Mouse (Mus musculus): ENCODE results near the gene Zbtb4. TPM values are rescaled to one million over a fixed set of nuclear protein-coding genes. Genes with fewer than 3 reads are reported as not detected.

Zbtb4 gene
- polyA plus RNA-seq, 1 experiment from 2014 or later = 2.7 TPM

- Histone ChIP-seq H3K4me2 (peak overlapping the region; percentile 72), H3K4me1 (peaks cover 18% of the 10 kb centered on the region), H3K4me3 (replicated peaks) (peak overlapping the region; percentile 88), H3K27me3 (replicated peaks) (no peaks in the 10 kb centered on the region), H3K27ac (peak overlapping the region; percentile 92; the same call in 1 of the 2 replicates), H3K9ac (0 out of 2 replicates have a peak overlapping the region, but pooled peaks have one; percentile 92), H3K9me3 (no peaks in the 10 kb centered on the region), H3K36me3 (no peaks in the 10 kb centered on the region; the same call in 1 of the 2 replicates)
- 0 out of 2 replicates have a peak, but pooled peaks have one; percentile 15 for ATAC-seq (ENCODE audit: insufficient read depth, low FRiP score, low read depth)
- WGBS = 49% methylated on average over 13 of the region's 13 CpGs
These were observed 1.3 kb downstream of the Zbtb4 start for GRCm38 (mm10) chr11:69766872-69767624.

- Histone ChIP-seq H3K36me3 (no peaks in the 10 kb centered on the region; the same call in 1 of the 2 replicates), H3K4me3 (replicated peaks) (0 out of 2 replicates have a peak overlapping the region, but pooled peaks have one; percentile 88), H3K27me3 (replicated peaks) (no peaks in the 10 kb centered on the region), H3K9ac (no peak overlapping the region), H3K27ac (0 out of 2 replicates have a peak overlapping the region, but pooled peaks have one; percentile 3), H3K4me1 (peaks cover 18% of the 10 kb centered on the region), H3K9me3 (no peaks in the 10 kb centered on the region), H3K4me2 (peak overlapping the region; percentile 72)
- no peak for ATAC-seq (ENCODE audit: insufficient read depth, low FRiP score, low read depth)
- WGBS = 53% methylated on average over 4 of the region's 4 CpGs
These were observed 1.9 kb downstream of the Zbtb4 start for GRCm38 (mm10) chr11:69767625-69767909.

GRCm38 (mm10) chr11:69774961-69775360 is 9.2 kb downstream of the Zbtb4 start:
- no peaks in the 10 kb centered on the region; the same call in 1 of the 2 replicates for H3K36me3 ChIP-seq
- no peaks in the 10 kb centered on the region for H3K9me3 ChIP-seq
- 58% methylated on average over 5 of the region's 5 CpGs for WGBS
- H3K27ac ChIP-seq = no peak overlapping the region
- no peaks in the 10 kb centered on the region for H3K27me3 ChIP-seq (replicated peaks)
- H3K4me1 ChIP-seq = 0 out of 2 replicates have a peak, but pooled peaks cover 5% of the 10 kb centered on the region
- no peak for ATAC-seq (ENCODE audit: insufficient read depth, low FRiP score, low read depth)
- H3K4me2 ChIP-seq = no peak overlapping the region
- H3K9ac ChIP-seq = no peak overlapping the region
- H3K4me3 ChIP-seq (replicated peaks) = no peak overlapping the region

GRCm38 (mm10) chr11:69775716-69776115 is 10.0 kb downstream of the Zbtb4 start:
- Histone ChIP-seq H3K27me3 (replicated peaks) (no peaks in the 10 kb centered on the region), H3K27ac (no peak overlapping the region), H3K9me3 (no peaks in the 10 kb centered on the region), H3K9ac (no peak overlapping the region), H3K36me3 (no peaks in the 10 kb centered on the region; the same call in 1 of the 2 replicates), H3K4me1 (0 out of 2 replicates have a peak, but pooled peaks cover 5% of the 10 kb centered on the region), H3K4me3 (replicated peaks) (no peak overlapping the region), H3K4me2 (no peak overlapping the region)
- WGBS = 66% methylated on average over 10 of the region's 10 CpGs
- no peak for ATAC-seq (ENCODE audit: insufficient read depth, low FRiP score, low read depth)

- 0 out of 2 replicates have a peak, but pooled peaks cover 5% of the 10 kb centered on the region for H3K4me1 ChIP-seq
- H3K9ac ChIP-seq = no peak overlapping the region
- no peak for ATAC-seq (ENCODE audit: insufficient read depth, low FRiP score, low read depth)
- H3K4me2 ChIP-seq = no peak overlapping the region
- 76% methylated on average over 20 of the region's 20 CpGs for WGBS
- no peak overlapping the region for H3K4me3 ChIP-seq (replicated peaks)
- H3K27ac ChIP-seq = no peak overlapping the region
- no peaks in the 10 kb centered on the region for H3K9me3 ChIP-seq
- H3K27me3 ChIP-seq (replicated peaks) = no peaks in the 10 kb centered on the region
- H3K36me3 ChIP-seq = no peaks in the 10 kb centered on the region; the same call in 1 of the 2 replicates
These were observed 10.8 kb downstream of the Zbtb4 start for GRCm38 (mm10) chr11:69776488-69776887.

- 0 out of 2 replicates have a peak, but pooled peaks cover 5% of the 10 kb centered on the region for H3K4me1 ChIP-seq
- WGBS = 67% methylated on average over 26 of the region's 26 CpGs
These were observed 12.0 kb downstream of the Zbtb4 start for GRCm38 (mm10) chr11:69777504-69778257.

GRCm38 (mm10) chr11:69778258-69778982 is 12.7 kb downstream of the Zbtb4 start:
- Histone ChIP-seq H3K4me1 (0 out of 2 replicates have a peak, but pooled peaks cover 5% of the 10 kb centered on the region), H3K9ac (no peak overlapping the region), H3K9me3 (no peaks in the 10 kb centered on the region), H3K27ac (no peak overlapping the region), H3K4me2 (no peak overlapping the region), H3K27me3 (replicated peaks) (no peaks in the 10 kb centered on the region), H3K4me3 (replicated peaks) (no peak overlapping the region), H3K36me3 (no peaks in the 10 kb centered on the region; the same call in 1 of the 2 replicates)
- no peak for ATAC-seq (ENCODE audit: insufficient read depth, low FRiP score, low read depth)
- 71% methylated on average over 23 of the region's 23 CpGs for WGBS

More at GRCm38 (mm10) chr11:69777504-69778257, 12.0 kb downstream of the Zbtb4 start:
- Histone ChIP-seq H3K27ac (no peak overlapping the region), H3K4me2 (no peak overlapping the region), H3K27me3 (replicated peaks) (no peaks in the 10 kb centered on the region), H3K36me3 (no peaks in the 10 kb centered on the region; the same call in 1 of the 2 replicates), H3K9ac (no peak overlapping the region), H3K4me3 (replicated peaks) (no peak overlapping the region), H3K9me3 (no peaks in the 10 kb centered on the region)
- ATAC-seq (ENCODE audit: insufficient read depth, low FRiP score, low read depth) = no peak

- Histone ChIP-seq H3K4me2 (no peak overlapping the region), H3K9ac (no peak overlapping the region), H3K9me3 (no peaks in the 10 kb centered on the region), H3K4me1 (0 out of 2 replicates have a peak, but pooled peaks cover 5% of the 10 kb centered on the region), H3K4me3 (replicated peaks) (no peak overlapping the region), H3K27me3 (replicated peaks) (no peaks in the 10 kb centered on the region), H3K27ac (no peak overlapping the region), H3K36me3 (no peaks in the 10 kb centered on the region; the same call in 1 of the 2 replicates)
- WGBS = 44% methylated on average over 7 of the region's 7 CpGs
- ATAC-seq (ENCODE audit: insufficient read depth, low FRiP score, low read depth) = no peak
These were observed 13.3 kb downstream of the Zbtb4 start for GRCm38 (mm10) chr11:69778985-69779384.

- Histone ChIP-seq H3K36me3 (no peaks in the 10 kb centered on the region; the same call in 1 of the 2 replicates), H3K4me3 (replicated peaks) (no peak overlapping the region), H3K4me2 (no peak overlapping the region), H3K27me3 (replicated peaks) (no peaks in the 10 kb centered on the region), H3K9me3 (no peaks in the 10 kb centered on the region), H3K27ac (no peak overlapping the region), H3K4me1 (0 out of 2 replicates have a peak, but pooled peaks cover 5% of the 10 kb centered on the region), H3K9ac (no peak overlapping the region)
- 27% methylated on average over 4 of the region's 4 CpGs for WGBS
- ATAC-seq (ENCODE audit: insufficient read depth, low FRiP score, low read depth) = no peak
These were observed 16.1 kb downstream of the Zbtb4 start for GRCm38 (mm10) chr11:69781828-69782227.

GRCm38 (mm10) chr11:69784793-69785272 is 19.1 kb downstream of the Zbtb4 start:
- Histone ChIP-seq H3K27me3 (replicated peaks) (no peaks in the 10 kb centered on the region), H3K4me1 (no peaks in the 10 kb centered on the region), H3K4me2 (peak overlapping the region; percentile 44), H3K9ac (no peak overlapping the region), H3K4me3 (replicated peaks) (peak overlapping the region; percentile 12), H3K36me3 (no peaks in the 10 kb centered on the region), H3K27ac (peak overlapping the region; percentile 6; the same call in 1 of the 2 replicates), H3K9me3 (no peaks in the 10 kb centered on the region)
- 29% methylated on average over 15 of the region's 15 CpGs for WGBS
- ATAC-seq (ENCODE audit: insufficient read depth, low FRiP score, low read depth) = peak; percentile 66

GRCm38 (mm10) chr11:69787306-69787705 is 21.6 kb downstream of the Zbtb4 start:
- Histone ChIP-seq H3K27me3 (replicated peaks) (no peaks in the 10 kb centered on the region), H3K27ac (no peak overlapping the region), H3K9me3 (no peaks in the 10 kb centered on the region), H3K4me3 (replicated peaks) (no peak overlapping the region), H3K4me1 (no peaks in the 10 kb centered on the region), H3K4me2 (no peak overlapping the region), H3K9ac (no peak overlapping the region), H3K36me3 (no peaks in the 10 kb centered on the region)
- ATAC-seq (ENCODE audit: insufficient read depth, low FRiP score, low read depth) = no peak
- 89% methylated on average over 5 of the region's 5 CpGs for WGBS
